Mouse (Mus musculus) limb, embryonic 14.5 days (tissue): ENCODE results near the gene Rnpc3. TPM values are rescaled to one million over a fixed set of nuclear protein-coding genes. Genes with fewer than 3 reads are reported as not detected.
A peak's percentile ranks its signal among the peaks of the same experiment; 100 is the strongest.
"Not testable (repeated sequence)": the region's sequence is repeated elsewhere in the genome, so short reads cannot be mapped to it uniquely, and the experiment has no call there.

Source experiments
- ATAC-seq: fragments of 200-750 bp; cut with Nextera tagmentation; 2 replicates; pipeline ENCODE4 v1.8.0; 2017; ENCODE audit warnings: low read depth, moderate number of reproducible peaks, moderate TSS enrichment; ENCODE audit not compliant: low FRiP score
- DNase-seq: peaks from one replicate; pipeline ENCODE4 v3.0.0-alpha.2; 2015; ENCODE audit warnings: low spot score
- H3K27ac ChIP-seq: fragments of 300-500 bp; sonication (generic); replicated peaks from 2 replicates; pipeline ENCODE4 v1.5.1; 2014; ENCODE audit warnings: low read depth, mild to moderate bottlenecking, low read length, moderate library complexity, mixed read lengths
- H3K27me3 ChIP-seq: fragments of 300-500 bp; sonication (generic); 2 replicates; pipeline ENCODE4 v1.6.1; 2014; ENCODE audit warnings: low read length, mixed read lengths; ENCODE audit not compliant: control insufficient read depth, insufficient read depth
- H3K36me3 ChIP-seq: fragments of 300-500 bp; sonication (generic); 2 replicates; pipeline ENCODE4 v1.6.1; 2014; ENCODE audit warnings: mild to moderate bottlenecking, low read length, moderate library complexity, mixed read lengths; ENCODE audit not compliant: control insufficient read depth, insufficient read depth
- H3K4me1 ChIP-seq: fragments of 300-500 bp; sonication (generic); 2 replicates; pipeline ENCODE4 v1.6.1; 2014; ENCODE audit warnings: antibody characterized with exemption, low read length, mixed read lengths; ENCODE audit not compliant: control insufficient read depth, insufficient read depth
- H3K4me2 ChIP-seq: fragments of 300-500 bp; sonication (generic); replicated peaks from 2 replicates; pipeline ENCODE4 v1.6.1; 2014; ENCODE audit warnings: low read depth, mild to moderate bottlenecking, low read length, moderate library complexity; ENCODE audit not compliant: severe bottlenecking
- H3K4me3 ChIP-seq: fragments of 300-500 bp; sonication (generic); replicated peaks from 2 replicates; pipeline ENCODE4 v1.5.1; 2014; ENCODE audit warnings: low read length
- H3K9ac ChIP-seq: fragments of 300-500 bp; sonication (generic); 2 replicates; pipeline ENCODE4 v1.6.1; 2014; ENCODE audit warnings: mild to moderate bottlenecking, low read depth, low read length, moderate library complexity; ENCODE audit not compliant: severe bottlenecking
- H3K9me3 ChIP-seq: fragments of 300-500 bp; sonication (generic); 2 replicates; pipeline ENCODE4 v1.6.1; 2016; ENCODE audit warnings: low read length; ENCODE audit not compliant: control insufficient read depth
- POLR2A ChIP-seq: fragments of 200-500 bp; IDR thresholded peaks from 2 replicates; pipeline ENCODE4 v1.8.0; 2012; ENCODE audit warnings: inconsistent platforms, mild to moderate bottlenecking, moderate library complexity, borderline replicate concordance; ENCODE audit not compliant: insufficient read depth, insufficient read length; ENCODE audit errors: extremely low read depth
- WGBS: fragments of 180-500 bp; shearing (Covaris S2); extraction: QIAGEN DNeasy Blood & Tissue Kit; methylation state at CpG from one replicate; pipeline ENCODE4 v1.1.7; 2014; 5-methylcytosine and 5-hydroxymethylcytosine counted together
- polyA plus RNA-seq, 2 experiments: library from polyadenylated mRNA; depleted of rRNA in 1 of 2; stranded (reverse) in 1 of 2; unstranded in 1 of 2; fragments of >200 nt; fragmentation: Nextera tagmentation in 1 of 2; extraction: Ambion mirVana in 1 of 2; gene quantifications; 2 replicates each; pipeline versions ENCODE4 v1.2.1 to v1.2.3; 2012 to 2014

Gene Rnpc3
- polyA plus RNA-seq (2012; rRNA removed) (23.4 and 34.9 TPM in 2 replicates), polyA plus RNA-seq (2014; fragmentation: Nextera tagmentation; extraction: Ambion mirVana) (35.8 TPM in 2 replicates)

DNA sequence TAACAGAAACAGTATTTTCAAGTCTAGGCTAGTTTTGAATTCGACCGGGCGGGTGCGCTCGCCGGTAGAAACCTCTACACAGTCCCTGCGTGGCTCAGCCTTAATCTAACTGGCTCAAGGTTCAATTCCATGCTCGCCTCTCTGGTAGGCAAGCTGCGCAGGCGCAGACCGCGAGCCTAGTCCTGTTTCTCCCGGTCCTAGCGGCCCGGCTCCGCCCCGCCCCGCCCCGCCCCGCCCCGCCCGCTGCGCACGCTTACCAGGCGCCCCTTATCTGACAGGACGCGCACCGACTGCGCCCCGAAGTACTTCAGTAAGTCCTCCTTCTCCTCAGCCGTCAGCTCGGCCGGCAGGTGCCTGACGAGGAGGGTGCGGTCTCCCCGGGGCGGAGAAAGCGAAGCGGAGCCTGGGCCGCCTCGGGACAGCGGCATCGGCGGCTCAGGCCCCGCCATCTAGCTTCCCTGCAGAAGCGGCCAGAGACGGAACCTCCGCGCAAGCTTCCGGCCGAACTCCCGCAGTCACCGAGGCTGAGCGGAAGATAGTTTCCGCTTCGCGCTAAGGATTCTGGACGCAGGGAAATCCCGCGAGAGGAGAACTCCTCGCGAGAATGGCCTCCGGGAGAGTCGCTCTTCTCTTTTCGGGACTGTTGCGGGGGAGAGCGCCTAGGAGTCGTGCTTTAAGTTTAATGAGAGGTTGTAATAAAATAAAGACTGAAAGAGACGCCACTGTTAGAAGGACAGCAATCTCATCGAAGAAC lies at the start of gene Rnpc3:
TSS of gene Rnpc3 (minus strand) at position 544 of the 754 bp plus-strand sequence.
- H3K4me2 ChIP-seq, result peak within 1 kb of the TSS; percentile 67
- peak within 1 kb of the TSS; percentile 82 for H3K9ac ChIP-seq
- peak; percentile 98 for ATAC-seq
- H3K36me3 ChIP-seq, result 0 out of 2 replicates have a peak, but pooled peaks cover 6% of the 10 kb centered on the region
- H3K27me3 ChIP-seq, result no peaks in the 10 kb centered on the region
- DNase-seq, result peak; percentile 99
- peak within 1 kb of the TSS; percentile 71 for H3K4me3 ChIP-seq
- H3K9me3 ChIP-seq, result no peaks in the 10 kb centered on the region
- WGBS, result under 1% methylated on average over 63 of the region's 70 CpGs
- H3K4me1 ChIP-seq, result peaks cover 5% of the 10 kb centered on the region; the same call in 1 of the 2 replicates
- peak within 1 kb of the TSS; percentile 99 for H3K27ac ChIP-seq
- peak; percentile 94; the same call in 1 of the 2 replicates for TF ChIP-seq POLR2A

DNA sequence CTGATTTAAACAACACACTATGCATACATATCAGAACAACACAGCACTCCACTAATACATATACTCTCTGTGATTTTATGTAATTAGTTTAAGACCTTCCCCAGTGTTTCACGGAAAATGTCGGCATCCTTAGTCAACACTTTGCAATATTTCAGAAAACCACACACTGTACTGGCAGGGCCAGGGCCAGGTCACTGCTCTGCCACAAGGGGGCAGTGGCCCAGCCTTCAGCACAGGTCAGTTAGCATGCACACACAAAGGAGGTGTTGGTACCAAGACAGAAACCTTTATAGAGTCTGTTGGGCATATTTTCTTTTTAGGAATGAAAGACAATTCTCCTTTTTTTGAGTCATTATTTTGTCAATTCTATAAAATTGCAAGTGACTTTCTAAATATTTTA lies 27.0 kb upstream of the Rnpc3 start:
- no peak for TF ChIP-seq POLR2A
- DNase-seq (no peak), ATAC-seq (no peak)
- Histone ChIP-seq H3K27ac (no peak overlapping the region), H3K27me3 (no peaks in the 10 kb centered on the region), H3K4me3 (no peak overlapping the region), H3K4me1 (no peaks in the 10 kb centered on the region), H3K9ac (no peak overlapping the region), H3K9me3 (no peaks in the 10 kb centered on the region), H3K36me3 (no peaks in the 10 kb centered on the region), H3K4me2 (no peak overlapping the region)
- WGBS, result 66% methylated on average over 2 of the region's 2 CpGs

GRCm38 (mm10) chr3:113654335-113654734 lies 24.4 kb upstream of the Rnpc3 start:
- H3K9me3 ChIP-seq, result no peaks in the 10 kb centered on the region
- H3K27ac ChIP-seq, result no peak overlapping the region
- H3K4me2 ChIP-seq, result no peak overlapping the region
- DNase-seq, result no peak
- no peaks in the 10 kb centered on the region for H3K36me3 ChIP-seq
- H3K4me3 ChIP-seq, result no peak overlapping the region
- no peaks in the 10 kb centered on the region for H3K4me1 ChIP-seq
- ATAC-seq, result no peak
- H3K27me3 ChIP-seq, result no peaks in the 10 kb centered on the region
- no peak for TF ChIP-seq POLR2A
- no peak overlapping the region for H3K9ac ChIP-seq
- 86% methylated on average over 3 of the region's 3 CpGs for WGBS

DNA sequence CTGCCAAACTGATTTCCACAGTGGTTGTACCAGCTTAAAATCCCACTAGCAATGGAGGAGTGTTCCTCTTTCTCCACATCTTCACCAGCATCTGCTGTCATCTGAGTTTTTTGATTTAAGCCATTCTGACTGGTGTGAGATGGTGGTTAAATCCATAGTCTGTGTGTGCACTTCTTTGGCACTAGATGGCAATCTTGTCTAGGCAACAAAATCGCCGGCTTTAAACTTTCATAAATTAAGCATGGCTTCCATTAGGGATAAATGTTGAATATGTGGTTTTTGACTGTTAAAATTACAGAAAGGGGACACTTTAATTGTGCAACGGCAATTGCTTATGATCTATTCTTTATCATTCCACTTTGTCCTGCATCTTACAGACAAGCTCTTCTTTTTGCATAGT lies 21.4 kb upstream of the Rnpc3 start:
- not testable (repeated sequence) for H3K4me3 ChIP-seq, H3K4me1 ChIP-seq, H3K4me2 ChIP-seq, H3K9me3 ChIP-seq, H3K27ac ChIP-seq, ATAC-seq, H3K27me3 ChIP-seq, H3K36me3 ChIP-seq, H3K9ac ChIP-seq
- peak; percentile 49 for DNase-seq
- 41% methylated on average over 3 of the region's 3 CpGs for WGBS

DNA sequence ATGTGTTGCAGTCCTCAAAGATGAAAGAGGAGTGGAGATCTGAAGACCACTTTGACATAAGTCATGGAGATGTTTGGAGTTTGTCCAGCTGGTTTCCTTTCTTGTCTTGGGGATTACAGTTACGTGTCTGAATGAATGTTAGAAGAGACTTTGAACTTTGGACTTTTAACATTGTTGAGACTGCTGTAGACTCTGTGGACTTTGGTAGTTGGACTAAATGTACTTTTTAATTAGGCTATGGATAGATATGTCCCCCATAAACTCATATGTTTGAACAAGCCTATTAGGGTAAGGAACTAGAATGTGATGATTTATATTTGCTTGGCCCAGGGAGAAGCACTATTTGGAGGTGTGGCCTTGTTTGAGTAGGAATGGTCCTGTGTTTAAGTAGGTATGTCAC lies 9.6 kb upstream of the Rnpc3 start:
- no peak overlapping the region for H3K9ac ChIP-seq
- no peak overlapping the region for H3K27ac ChIP-seq
- ATAC-seq (no peak), DNase-seq (no peak)
- H3K36me3 ChIP-seq, result no peaks in the 10 kb centered on the region
- H3K4me2 ChIP-seq, result no peak overlapping the region
- 84% methylated on average over 1 of the region's 1 CpGs for WGBS
- no peak for TF ChIP-seq POLR2A
- H3K27me3 ChIP-seq, result no peaks in the 10 kb centered on the region
- no peaks in the 10 kb centered on the region for H3K4me1 ChIP-seq
- no peaks in the 10 kb centered on the region for H3K9me3 ChIP-seq
- H3K4me3 ChIP-seq, result no peak overlapping the region
